Mouse (Mus musculus): ENCODE data around the gene Atp8a2. TPM values are rescaled to one million over a fixed set of nuclear protein-coding genes. Genes with fewer than 3 reads are reported as not detected.

Atp8a2 gene
- polyA plus RNA-seq, 1 experiment from 2014 or later = not detected

- TF ChIP-seq CTCF (IDR thresholded peaks at IDR 0.05) = no peak
- H3K27me3 ChIP-seq = peaks cover 31% of the 10 kb centered on the region
- ATAC-seq (no peak), DNase-seq (ENCODE audit: low read depth, low spot score) (no peak)
- CTCF ChIA-PET = no interaction called here
- in situ Hi-C loops (cut with MboI; ENCODE audit: low pct_unique_long_range_greater_than_20kb) = no loop called here
- POLR2A ChIA-PET = no interaction called here
Measured at GRCm38 (mm10) chr14:59674556-59674955, 522.4 kb downstream of the Atp8a2 start.

- peaks cover 35% of the 10 kb centered on the region for H3K27me3 ChIP-seq
- DNase-seq (ENCODE audit: low read depth, low spot score) (no peak), ATAC-seq (no peak)
- ChIA-PET CTCF (no interaction called here), POLR2A (no interaction called here)
- in situ Hi-C loops (cut with MboI; ENCODE audit: low pct_unique_long_range_greater_than_20kb) = no loop called here
- TF ChIP-seq CTCF (IDR thresholded peaks at IDR 0.05) = no peak
Measured at GRCm38 (mm10) chr14:59672893-59673515, 524.0 kb downstream of the Atp8a2 start.

DNA sequence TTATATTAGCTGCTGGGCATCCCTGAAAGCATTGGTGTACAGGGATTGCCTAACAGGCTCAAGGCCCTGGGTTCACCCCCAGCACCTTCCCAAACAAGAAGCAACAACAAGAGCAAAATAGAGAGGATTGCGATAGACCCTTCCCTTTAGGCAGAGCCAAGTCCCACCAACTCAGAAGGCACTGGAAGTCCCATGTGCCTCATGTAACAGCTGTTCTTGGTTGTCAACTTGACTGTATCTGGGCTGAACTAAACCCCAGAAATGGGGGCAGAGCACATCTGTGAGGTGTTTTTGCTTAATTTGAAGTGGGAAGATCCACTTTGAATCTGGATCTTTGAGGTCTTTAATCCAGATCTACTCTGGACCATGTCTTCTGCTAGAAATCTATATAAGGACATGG lies 539.9 kb downstream of the Atp8a2 start:
- POLR2A ChIA-PET = no interaction called here
- peaks cover 61% of the 10 kb centered on the region for H3K27me3 ChIP-seq
- no peak for TF ChIP-seq CTCF (IDR thresholded peaks at IDR 0.05)
- CTCF ChIA-PET = no interaction called here
- ATAC-seq (no peak), DNase-seq (ENCODE audit: low read depth, low spot score) (no peak)
- in situ Hi-C loops (cut with MboI; ENCODE audit: low pct_unique_long_range_greater_than_20kb) = no loop called here

- no peak for TF ChIP-seq CTCF (IDR thresholded peaks at IDR 0.05)
- ChIA-PET CTCF (no interaction called here), POLR2A (no interaction called here)
- no peak for ATAC-seq
- in situ Hi-C loops (cut with MboI; ENCODE audit: low pct_unique_long_range_greater_than_20kb) = no loop called here
- H3K27me3 ChIP-seq = peaks cover 60% of the 10 kb centered on the region
- DNase-seq (ENCODE audit: low read depth, low spot score) = no peak
Measured at GRCm38 (mm10) chr14:59656591-59656990, 540.4 kb downstream of the Atp8a2 start.

DNA sequence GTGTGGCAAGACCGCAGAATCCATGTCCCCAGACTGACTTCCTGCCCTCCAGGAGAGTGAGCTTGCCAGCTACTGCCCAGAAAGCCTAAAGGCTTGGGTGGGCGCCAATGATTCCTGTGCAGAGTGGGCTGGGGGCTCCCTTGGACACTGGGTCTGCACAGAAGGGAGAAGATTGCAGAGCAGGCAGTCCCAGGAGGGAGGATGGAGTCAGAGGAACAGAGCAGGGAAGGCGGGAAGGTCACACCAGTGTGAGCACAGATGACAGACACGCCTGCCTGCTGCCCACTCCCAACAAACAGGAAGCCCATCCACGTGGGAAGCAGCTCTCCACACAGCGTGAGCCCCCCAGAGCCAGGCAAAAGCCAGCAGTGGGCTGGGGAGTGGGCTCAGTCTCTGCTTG lies 547.6 kb downstream of the Atp8a2 start:
- ATAC-seq (no peak), DNase-seq (ENCODE audit: low read depth, low spot score) (no peak)
- H3K27me3 ChIP-seq = peaks cover 5% of the 10 kb centered on the region
- CTCF ChIA-PET = no interaction called here
- POLR2A ChIA-PET = no interaction called here
- in situ Hi-C loops (cut with MboI; ENCODE audit: low pct_unique_long_range_greater_than_20kb) = no loop called here
- no peak for TF ChIP-seq CTCF (IDR thresholded peaks at IDR 0.05)

DNA sequence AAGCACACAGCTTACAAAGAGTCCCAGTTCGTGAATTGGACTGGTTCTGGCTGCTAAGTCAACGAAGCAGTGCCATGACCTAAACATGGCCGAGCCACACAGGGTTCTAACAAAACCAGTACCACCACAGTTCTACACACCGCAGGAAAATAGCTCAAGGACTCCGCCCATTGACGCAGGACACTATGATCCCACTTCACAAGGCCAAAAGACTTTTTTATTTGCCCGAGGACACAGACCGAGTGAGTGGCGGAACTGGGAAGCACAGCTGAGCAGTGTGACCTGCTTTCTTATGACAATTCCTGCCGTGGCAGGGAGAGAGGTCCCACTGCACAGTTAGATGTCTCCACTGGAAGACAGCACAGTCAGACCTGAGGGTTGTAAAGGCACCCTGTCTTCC lies 548.4 kb downstream of the Atp8a2 start:
- ATAC-seq (no peak), DNase-seq (ENCODE audit: low read depth, low spot score) (no peak)
- ChIA-PET CTCF (no interaction called here), POLR2A (no interaction called here)
- no peak for TF ChIP-seq CTCF (IDR thresholded peaks at IDR 0.05)
- in situ Hi-C loops (cut with MboI; ENCODE audit: low pct_unique_long_range_greater_than_20kb) = no loop called here
- H3K27me3 ChIP-seq = peaks cover 2% of the 10 kb centered on the region

DNA sequence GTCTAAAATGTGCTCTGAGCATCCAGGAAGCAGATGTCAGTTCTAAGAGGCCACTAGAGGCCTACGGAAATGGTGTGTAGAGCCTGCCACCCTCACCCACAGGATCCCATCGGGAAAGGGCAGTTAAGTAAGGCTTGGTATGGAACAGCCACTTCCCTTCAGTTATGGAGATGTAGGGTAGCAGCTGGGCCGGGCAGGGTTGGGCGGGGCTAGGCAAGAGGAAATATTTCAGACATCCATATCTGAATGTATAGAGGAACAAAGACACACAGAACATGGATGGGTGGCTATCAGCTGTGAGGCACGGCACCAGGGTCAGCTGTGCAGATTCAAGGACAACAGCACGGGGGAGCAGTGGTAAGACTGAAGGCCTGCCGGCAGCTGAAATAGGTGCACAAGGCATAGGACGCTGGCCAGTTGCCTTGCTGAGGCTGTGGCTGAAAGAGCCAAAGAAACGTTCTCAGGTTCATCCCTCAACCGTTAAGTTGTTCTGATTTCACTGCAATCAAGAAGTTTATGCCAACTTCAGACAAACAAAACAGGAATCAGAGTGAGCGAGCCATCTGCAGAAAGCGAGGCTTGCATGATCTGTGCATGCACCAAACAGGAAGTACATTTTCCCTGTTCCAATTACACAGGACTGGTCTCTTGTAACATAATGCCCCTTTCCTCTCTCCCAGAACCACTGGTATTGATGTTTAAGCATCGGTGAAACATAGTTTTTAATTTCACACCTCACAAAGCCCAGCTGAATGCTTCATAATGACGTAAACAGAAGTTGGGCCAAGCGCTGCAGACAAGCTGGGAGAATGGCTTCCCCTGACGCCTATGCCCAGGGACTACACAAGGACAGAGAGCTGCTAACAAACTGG lies 549.9 kb downstream of the Atp8a2 start:
- ChIA-PET CTCF (no interaction called here), POLR2A (interaction anchor here (0.7 kb wide), 1 partner anchor 34 kb away, joined by 5 read pairs; no protein-coding TSS in a partner anchor)
- DNase-seq (ENCODE audit: low read depth, low spot score) = no peak
- H3K27me3 ChIP-seq = peaks cover 6% of the 10 kb centered on the region
- no peak for ATAC-seq
- in situ Hi-C loops (cut with MboI; ENCODE audit: low pct_unique_long_range_greater_than_20kb) = no loop called here
- TF ChIP-seq CTCF (IDR thresholded peaks at IDR 0.05) = no peak

DNA sequence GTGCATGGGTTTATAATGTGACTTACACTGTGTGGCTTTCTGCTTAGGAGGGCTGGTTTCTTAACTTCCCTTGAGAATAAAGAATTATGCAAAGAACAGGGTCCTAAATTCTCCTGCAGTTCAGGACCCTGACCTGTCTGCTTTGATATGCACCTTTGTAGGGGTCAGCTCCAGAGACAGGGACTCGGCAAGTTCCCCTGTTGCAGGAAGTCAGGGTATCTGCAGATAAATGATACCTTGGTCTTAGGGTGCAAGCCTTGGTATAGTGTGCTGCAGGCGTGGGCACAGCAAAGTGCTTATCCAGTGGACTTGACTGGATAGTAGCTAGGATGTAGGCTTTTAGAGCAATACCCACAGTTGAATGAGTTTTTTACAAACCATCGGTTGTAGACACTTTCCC lies 552.1 kb downstream of the Atp8a2 start:
- POLR2A ChIA-PET = no interaction called here
- no peak for TF ChIP-seq CTCF (IDR thresholded peaks at IDR 0.05)
- H3K27me3 ChIP-seq = peaks cover 18% of the 10 kb centered on the region
- DNase-seq (ENCODE audit: low read depth, low spot score) (no peak), ATAC-seq (no peak)
- CTCF ChIA-PET = no interaction called here
- in situ Hi-C loops (cut with MboI; ENCODE audit: low pct_unique_long_range_greater_than_20kb) = no loop called here

- TF ChIP-seq CTCF (IDR thresholded peaks at IDR 0.05) = no peak
- H3K27me3 ChIP-seq = peaks cover 25% of the 10 kb centered on the region
- in situ Hi-C loops (cut with MboI; ENCODE audit: low pct_unique_long_range_greater_than_20kb) = no loop called here
- ATAC-seq (no peak), DNase-seq (ENCODE audit: low read depth, low spot score) (no peak)
- ChIA-PET POLR2A (no interaction called here), CTCF (no interaction called here)
Measured at GRCm38 (mm10) chr14:59644166-59644565, 552.8 kb downstream of the Atp8a2 start.

DNA sequence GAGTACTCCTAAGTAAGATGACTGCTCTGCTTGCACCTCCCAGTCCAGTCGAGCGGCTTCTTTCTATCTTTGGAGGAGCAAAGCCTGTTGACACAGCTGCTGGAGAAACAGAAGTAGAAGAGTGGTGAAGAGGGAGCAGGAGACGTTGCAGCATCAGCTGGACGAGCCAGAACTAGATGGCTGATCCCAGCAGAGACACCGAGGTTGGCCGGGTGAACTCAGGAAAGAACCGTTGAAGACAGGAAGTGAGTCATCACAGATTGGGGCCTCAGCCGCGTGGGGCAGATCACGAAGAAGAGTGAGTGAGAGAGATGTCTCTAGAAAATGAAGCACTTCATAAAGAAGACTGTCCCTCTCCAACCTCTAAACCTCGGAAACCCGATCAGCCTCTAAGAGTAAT lies 553.4 kb downstream of the Atp8a2 start:
- ATAC-seq (no peak), DNase-seq (ENCODE audit: low read depth, low spot score) (no peak)
- POLR2A ChIA-PET = no interaction called here
- in situ Hi-C loops (cut with MboI; ENCODE audit: low pct_unique_long_range_greater_than_20kb) = no loop called here
- TF ChIP-seq CTCF (IDR thresholded peaks at IDR 0.05) = no peak
- CTCF ChIA-PET = no interaction called here
- peaks cover 28% of the 10 kb centered on the region for H3K27me3 ChIP-seq

- H3K27me3 ChIP-seq = peaks cover 40% of the 10 kb centered on the region
- DNase-seq (ENCODE audit: low read depth, low spot score) = no peak
- CTCF ChIA-PET = no interaction called here
- in situ Hi-C loops (cut with MboI; ENCODE audit: low pct_unique_long_range_greater_than_20kb) = no loop called here
- TF ChIP-seq CTCF (IDR thresholded peaks at IDR 0.05) = no peak
- no peak for ATAC-seq
- POLR2A ChIA-PET = no interaction called here
Measured at GRCm38 (mm10) chr14:59641856-59642255, 555.1 kb downstream of the Atp8a2 start.

Data from Patski (cell line).